In genomic region chr2:156651019-156651418, GRCm38 (mm10) we compare ENCODE assay signal across 22 mouse cellular contexts. TPM values are rescaled to one million over a fixed set of nuclear protein-coding genes. Genes with fewer than 3 reads are reported as not detected.
DNase-seq lines count a peak whose midpoint lies in the region; ATAC-seq and TF ChIP-seq lines count a peak whose summit lies in the region.
"Had no signal": no experiment of that assay in that cellular context is flagged by ENCODE, and none has a peak within 500 bp of the region (broad histone marks: within the 10 kb centered on the region; RNA-seq: fewer than 3 reads in every experiment).

No protein-coding gene starts in this region.

- 0 out of 2 replicates have a peak overlapping the region, but pooled peaks have one; percentile 8 for H3K27ac ChIP-seq in left cerebral cortex, adult 2 months
- H3K27ac ChIP-seq in hindbrain, embryonic 16.5 days (ENCODE audit: low read depth, low read length): no peak overlapping the region
- H3K27ac ChIP-seq in neural tube, embryonic 13.5 days (replicated peaks): no peak overlapping the region
- no peak overlapping the region for H3K27ac ChIP-seq in forebrain, embryonic 11.5 days (ENCODE audit: low read depth, low read length)
- H3K27ac ChIP-seq: embryonic facial prominence, embryonic 12.5 days; forebrain, embryonic 13.5 days; limb, embryonic 12.5 days; midbrain, embryonic 12.5 days had no signal

- no peak overlapping the region for H3K4me2 ChIP-seq in hindbrain, embryonic 16.5 days (ENCODE audit: low read length)
- no peak overlapping the region for H3K4me2 ChIP-seq in neural tube, embryonic 13.5 days
- no peak overlapping the region for H3K4me2 ChIP-seq in forebrain, embryonic 11.5 days (ENCODE audit: low read depth, low read length, severe bottlenecking)
- H3K4me2 ChIP-seq: embryonic facial prominence, embryonic 12.5 days; forebrain, embryonic 13.5 days; limb, embryonic 12.5 days; liver, embryonic 11.5 days; midbrain, embryonic 12.5 days had no signal

- WGBS in hindbrain, embryonic 16.5 days: 59% methylated on average over 6 of the region's 6 CpGs
- WGBS in neural tube, embryonic 13.5 days: 53% methylated on average over 6 of the region's 6 CpGs
- whole genome bisulfite sequencing in forebrain, embryonic 11.5 days: 86% methylated on average over 6 of the region's 6 CpGs

- no peaks in the 10 kb centered on the region for H3K36me3 ChIP-seq in hindbrain, embryonic 16.5 days (ENCODE audit: control insufficient read depth, insufficient read depth, low read length)
- H3K36me3 ChIP-seq in neural tube, embryonic 13.5 days: no peaks in the 10 kb centered on the region
- H3K36me3 ChIP-seq in forebrain, embryonic 11.5 days (ENCODE audit: control insufficient read depth, insufficient read depth, low read length): no peaks in the 10 kb centered on the region
- H3K36me3 ChIP-seq: embryonic facial prominence, embryonic 12.5 days; limb, embryonic 12.5 days; midbrain, embryonic 12.5 days had no signal

- H3K27me3 ChIP-seq in hindbrain, embryonic 16.5 days (replicated peaks; ENCODE audit: control insufficient read depth, insufficient read depth, low read length): no peaks in the 10 kb centered on the region
- peaks cover 5% of the 10 kb centered on the region for H3K27me3 ChIP-seq in neural tube, embryonic 13.5 days
- no peaks in the 10 kb centered on the region for H3K27me3 ChIP-seq in forebrain, embryonic 11.5 days (ENCODE audit: control insufficient read depth, insufficient read depth, low read length)
- H3K27me3 ChIP-seq: embryonic facial prominence, embryonic 12.5 days; forebrain, embryonic 13.5 days had no signal

- H3K9me3 ChIP-seq in hindbrain, embryonic 16.5 days (ENCODE audit: control insufficient read depth, low read length): no peaks in the 10 kb centered on the region
- no peaks in the 10 kb centered on the region for H3K9me3 ChIP-seq in neural tube, embryonic 13.5 days
- H3K9me3 ChIP-seq in forebrain, embryonic 11.5 days (ENCODE audit: control insufficient read depth, low read length): no peaks in the 10 kb centered on the region
- H3K9me3 ChIP-seq: embryonic facial prominence, embryonic 12.5 days; forebrain, embryonic 13.5 days; limb, embryonic 12.5 days; midbrain, embryonic 12.5 days had no signal

- peak; percentile 43; the same call in 1 of the 2 replicates for ATAC-seq in hindbrain, embryonic 16.5 days
- peak; percentile 20; the same call in 1 of the 2 replicates for ATAC-seq in neural tube, embryonic 13.5 days (ENCODE audit: low read depth)
- no peak for ATAC-seq in forebrain, embryonic 11.5 days (replicated peaks; ENCODE audit: low FRiP score)
- ATAC-seq: forebrain, embryonic 13.5 days; liver, postnatal 0 days had no signal

- no peak overlapping the region for H3K9ac ChIP-seq in hindbrain, embryonic 16.5 days (ENCODE audit: low read depth, low read length)
- no peak overlapping the region for H3K9ac ChIP-seq in neural tube, embryonic 13.5 days
- no peak overlapping the region for H3K9ac ChIP-seq in forebrain, embryonic 11.5 days (ENCODE audit: low read length)
- H3K9ac ChIP-seq: embryonic facial prominence, embryonic 12.5 days; forebrain, embryonic 13.5 days; limb, embryonic 12.5 days; liver, postnatal 0 days; midbrain, embryonic 12.5 days had no signal

- intact Hi-C loops in left cerebral cortex, adult 2 months (cut with DNase I): no loop called here
- intact Hi-C loops in left cerebral cortex, postnatal 36 days (cut with DNase I): loop anchor here (5.0 kb wide), 1 partner anchor 34 kb away; no protein-coding TSS in a partner anchor

- TF ChIP-seq CTCF in left cerebral cortex, adult 2 months (IDR thresholded peaks at IDR 0.05): no peak

- H3K4me1 ChIP-seq in hindbrain, embryonic 16.5 days (ENCODE audit: control insufficient read depth, insufficient read depth, low read depth, low read length): peaks cover 3% of the 10 kb centered on the region; the same call in 1 of the 2 replicates
- peaks cover 12% of the 10 kb centered on the region for H3K4me1 ChIP-seq in neural tube, embryonic 13.5 days (replicated peaks)
- H3K4me1 ChIP-seq in forebrain, embryonic 11.5 days (replicated peaks; ENCODE audit: control insufficient read depth, insufficient read depth, low read length): no peaks in the 10 kb centered on the region
- H3K4me1 ChIP-seq: embryonic facial prominence, embryonic 12.5 days; forebrain, embryonic 13.5 days; limb, embryonic 12.5 days had no signal

- H3K4me3 ChIP-seq in left cerebral cortex, adult 2 months: no peak overlapping the region
- H3K4me3 ChIP-seq in hindbrain, embryonic 16.5 days (ENCODE audit: low read length): no peak overlapping the region
- no peak overlapping the region for H3K4me3 ChIP-seq in neural tube, embryonic 13.5 days
- no peak overlapping the region for H3K4me3 ChIP-seq in forebrain, embryonic 11.5 days (ENCODE audit: low read depth, low read length)
- H3K4me3 ChIP-seq: embryonic facial prominence, embryonic 12.5 days; erythroblast, embryonic 14.5 days; forebrain, embryonic 13.5 days; limb, embryonic 12.5 days; midbrain, embryonic 12.5 days had no signal

- DNase-seq in left cerebral cortex, adult 2 months (ENCODE audit: extremely low spot score in 1 of 2, low spot score in 2 of 2): no peak
- DNase-seq in left cerebral cortex, postnatal 36 days (ENCODE audit: low spot score in 2 of 2): no peak
- DNase-seq in forebrain, embryonic 11.5 days (ENCODE audit: low spot score): no peak
- no peak for DNase-seq in layer of hippocampus, postnatal 14 days (ENCODE audit: low spot score in 2 of 2)
- no peak for DNase-seq in kidney, postnatal 36 days
- DNase-seq: adrenal gland, postnatal 10 days; cerebellum, adult 9-10 months; gastrocnemius, postnatal 36 days; kidney, adult 8-10 months; kidney, postnatal 10 days; liver, postnatal 0 days; lung, postnatal 10 days; right cerebral cortex, postnatal 25 days; spleen, adult 18-20 months had no signal

RNA-seq across cellular contexts. Expression of gene Dlgap4, which starts 37.5 kb away (rescaled TPM):
- total RNA-seq in left cerebral cortex, adult 2 months (2021): 100 to 1,000 TPM; 248 to 254 TPM
- total RNA-seq in left cerebral cortex, postnatal 36 days (2021): 100 to 1,000 TPM; 224 to 241 TPM
- polyA plus RNA-seq in hindbrain, embryonic 16.5 days (2015; fragmentation: Nextera tagmentation; extraction: Ambion mirVana): 201 and 222 TPM in 2 replicates
- 201 and 209 TPM in 2 replicates for polyA plus RNA-seq in neural tube, embryonic 13.5 days (2015; fragmentation: Nextera tagmentation; extraction: Ambion mirVana)
- polyA plus RNA-seq in forebrain, embryonic 11.5 days (2014; fragmentation: Nextera tagmentation; extraction: Ambion mirVana): 140 and 163 TPM in 2 replicates
- 100 to 1,000 TPM; 194 TPM for total RNA-seq in layer of hippocampus, postnatal 14 days (2021)
